Mouse (Mus musculus): ENCODE results near the gene Ppia.

GRCm38 (mm10) chr11:6437667-6438066 is 22.4 kb downstream of the Ppia start:
- no peak for TF ChIP-seq POLR2A (IDR thresholded peaks at IDR 0.05; ENCODE audit: extremely low read depth, insufficient read depth, low read length)
- no peak for TF ChIP-seq CTCF (IDR thresholded peaks at IDR 0.05; ENCODE audit: low read depth, low read length)
